Mouse (Mus musculus) lung, embryonic 15.5 days (tissue): ENCODE measurements around the gene Col5a1. TPM values are rescaled to one million over a fixed set of nuclear protein-coding genes. Genes with fewer than 3 reads are reported as not detected.

ENCODE experiments used
- ATAC-seq: fragments of 200-750 bp; cut with Nextera tagmentation; 2 replicates; pipeline ENCODE4 v1.8.0; 2017; ENCODE audit warnings: moderate number of reproducible peaks, borderline replicate concordance; ENCODE audit not compliant: low FRiP score, low TSS enrichment; ENCODE audit errors: extremely low read depth
- H3K27ac ChIP-seq: fragments of 300-500 bp; sonication (generic); 2 replicates; pipeline ENCODE4 v1.5.1; 2015; ENCODE audit warnings: moderate library complexity, mild to moderate bottlenecking, inconsistent platforms
- H3K27me3 ChIP-seq: fragments of 300-500 bp; sonication (generic); 2 replicates; pipeline ENCODE4 v1.6.1; 2015; ENCODE audit warnings: inconsistent platforms
- H3K36me3 ChIP-seq: fragments of 300-500 bp; sonication (generic); 2 replicates; pipeline ENCODE4 v1.6.1; 2015; ENCODE audit warnings: inconsistent platforms
- H3K4me1 ChIP-seq: fragments of 300-500 bp; sonication (generic); 2 replicates; pipeline ENCODE4 v1.6.1; 2015; ENCODE audit warnings: inconsistent platforms
- H3K4me2 ChIP-seq: fragments of 300-500 bp; sonication (generic); 2 replicates; pipeline ENCODE4 v1.6.1; 2015; ENCODE audit warnings: inconsistent platforms, mild to moderate bottlenecking, moderate library complexity
- H3K4me3 ChIP-seq: fragments of 300-500 bp; sonication (generic); 2 replicates; pipeline ENCODE4 v1.5.1; 2015; ENCODE audit warnings: mild to moderate bottlenecking, inconsistent platforms
- H3K9ac ChIP-seq: fragments of 300-500 bp; sonication (generic); 2 replicates; pipeline ENCODE4 v1.6.1; 2015; ENCODE audit warnings: inconsistent platforms
- H3K9me3 ChIP-seq: fragments of 300-500 bp; sonication (generic); 2 replicates; pipeline ENCODE4 v1.6.1; 2016; ENCODE audit warnings: inconsistent platforms
- WGBS: fragments of 180-500 bp; shearing (Covaris S2); methylation state at CpG from one replicate; pipeline ENCODE4 v1.1.7; 2015; 5-methylcytosine and 5-hydroxymethylcytosine counted together
- polyA plus RNA-seq: library from polyadenylated mRNA; unstranded; fragments of >200 nt; fragmentation: Nextera tagmentation; extraction: Ambion mirVana; gene quantifications from 2 replicates; pipeline ENCODE4 v1.2.1, GENCODE M21; 2015

Gene Col5a1
- polyA plus RNA-seq, 1 experiment from 2014 or later = 78.9 TPM

- Histone ChIP-seq H3K9ac (no peak overlapping the region), H3K27me3 (no peaks in the 10 kb centered on the region), H3K4me1 (peaks cover 5% of the 10 kb centered on the region; the same call in 1 of the 2 replicates), H3K27ac (no peak overlapping the region), H3K9me3 (no peaks in the 10 kb centered on the region), H3K36me3 (no peaks in the 10 kb centered on the region), H3K4me2 (no peak overlapping the region), H3K4me3 (no peak overlapping the region)
- 61% methylated on average over 2 of the region's 2 CpGs for WGBS
- no peak for ATAC-seq
These were observed 19.2 kb downstream of the Col5a1 start for GRCm38 (mm10) chr2:27905411-27905810.

GRCm38 (mm10) chr2:27910501-27910900 lies 24.3 kb downstream of the Col5a1 start:
- ATAC-seq = no peak
- WGBS = 76% methylated on average over 3 of the region's 3 CpGs

GRCm38 (mm10) chr2:27912546-27913275 lies 26.5 kb downstream of the Col5a1 start:
- 60% methylated on average over 1 of the region's 1 CpGs for WGBS
- no peak for ATAC-seq
- Histone ChIP-seq H3K4me2 (no peak overlapping the region), H3K4me3 (no peak overlapping the region), H3K36me3 (no peaks in the 10 kb centered on the region), H3K9ac (no peak overlapping the region), H3K27me3 (no peaks in the 10 kb centered on the region), H3K9me3 (no peaks in the 10 kb centered on the region), H3K4me1 (peaks cover 11% of the 10 kb centered on the region), H3K27ac (no peak overlapping the region)

More at GRCm38 (mm10) chr2:27910501-27910900, 24.3 kb downstream of the Col5a1 start:
- H3K9me3 ChIP-seq = no peaks in the 10 kb centered on the region
- no peaks in the 10 kb centered on the region for H3K36me3 ChIP-seq
- H3K27ac ChIP-seq = no peak overlapping the region
- H3K4me3 ChIP-seq = no peak overlapping the region
- no peak overlapping the region for H3K4me2 ChIP-seq
- no peaks in the 10 kb centered on the region for H3K27me3 ChIP-seq
- peaks cover 2% of the 10 kb centered on the region; the same call in 1 of the 2 replicates for H3K4me1 ChIP-seq
- H3K9ac ChIP-seq = no peak overlapping the region

GRCm38 (mm10) chr2:27915726-27916125 lies 29.5 kb downstream of the Col5a1 start:
- 0 out of 2 replicates have a peak, but pooled peaks have one; percentile 12 for ATAC-seq
- Histone ChIP-seq H3K9me3 (no peaks in the 10 kb centered on the region), H3K27ac (no peak overlapping the region), H3K4me2 (no peak overlapping the region), H3K4me1 (peaks cover 11% of the 10 kb centered on the region), H3K9ac (no peak overlapping the region), H3K36me3 (no peaks in the 10 kb centered on the region), H3K4me3 (no peak overlapping the region), H3K27me3 (no peaks in the 10 kb centered on the region)
- WGBS = 59% methylated on average over 4 of the region's 4 CpGs

GRCm38 (mm10) chr2:27916316-27916715 lies 30.1 kb downstream of the Col5a1 start:
- no peaks in the 10 kb centered on the region for H3K36me3 ChIP-seq
- ATAC-seq = no peak
- 33% methylated on average over 2 of the region's 2 CpGs for WGBS
- no peak overlapping the region for H3K4me2 ChIP-seq
- no peak overlapping the region for H3K27ac ChIP-seq
- H3K9ac ChIP-seq = no peak overlapping the region
- no peak overlapping the region for H3K4me3 ChIP-seq
- no peaks in the 10 kb centered on the region for H3K9me3 ChIP-seq
- H3K27me3 ChIP-seq = no peaks in the 10 kb centered on the region
- H3K4me1 ChIP-seq = peaks cover 11% of the 10 kb centered on the region

GRCm38 (mm10) chr2:27917177-27917576 lies 31.0 kb downstream of the Col5a1 start:
- peaks cover 11% of the 10 kb centered on the region for H3K4me1 ChIP-seq
- no peak overlapping the region for H3K4me2 ChIP-seq
- no peak overlapping the region for H3K4me3 ChIP-seq
- H3K9me3 ChIP-seq = no peaks in the 10 kb centered on the region
- 86% methylated on average over 3 of the region's 3 CpGs for WGBS
- H3K27ac ChIP-seq = no peak overlapping the region
- no peak overlapping the region for H3K9ac ChIP-seq
- no peaks in the 10 kb centered on the region for H3K27me3 ChIP-seq
- ATAC-seq = no peak
- H3K36me3 ChIP-seq = no peaks in the 10 kb centered on the region

- no peak overlapping the region for H3K27ac ChIP-seq
- no peaks in the 10 kb centered on the region for H3K36me3 ChIP-seq
- H3K4me1 ChIP-seq = peaks cover 9% of the 10 kb centered on the region
- no peak overlapping the region for H3K4me2 ChIP-seq
- no peaks in the 10 kb centered on the region for H3K27me3 ChIP-seq
- 60% methylated on average over 7 of the region's 7 CpGs for WGBS
- ATAC-seq = no peak
- no peaks in the 10 kb centered on the region for H3K9me3 ChIP-seq
- H3K9ac ChIP-seq = no peak overlapping the region
- no peak overlapping the region for H3K4me3 ChIP-seq
These were observed 31.9 kb downstream of the Col5a1 start for GRCm38 (mm10) chr2:27918106-27918505.

GRCm38 (mm10) chr2:27919309-27919850 lies 33.2 kb downstream of the Col5a1 start:
- Histone ChIP-seq H3K4me3 (no peak overlapping the region), H3K27ac (no peak overlapping the region), H3K9ac (no peak overlapping the region), H3K36me3 (no peaks in the 10 kb centered on the region), H3K4me2 (no peak overlapping the region), H3K27me3 (no peaks in the 10 kb centered on the region), H3K9me3 (no peaks in the 10 kb centered on the region), H3K4me1 (peaks cover 9% of the 10 kb centered on the region)
- ATAC-seq = no peak
- 82% methylated on average over 6 of the region's 6 CpGs for WGBS

GRCm38 (mm10) chr2:27922053-27922452 lies 35.8 kb downstream of the Col5a1 start:
- Histone ChIP-seq H3K9ac (no peak overlapping the region), H3K9me3 (no peaks in the 10 kb centered on the region), H3K27me3 (no peaks in the 10 kb centered on the region), H3K27ac (no peak overlapping the region), H3K4me2 (no peak overlapping the region), H3K4me3 (no peak overlapping the region), H3K36me3 (no peaks in the 10 kb centered on the region), H3K4me1 (no peaks in the 10 kb centered on the region; the same call in 1 of the 2 replicates)
- 87% methylated on average over 8 of the region's 8 CpGs for WGBS
- ATAC-seq = no peak

GRCm38 (mm10) chr2:27923718-27924117 lies 37.5 kb downstream of the Col5a1 start:
- Histone ChIP-seq H3K27ac (no peak overlapping the region), H3K4me3 (no peak overlapping the region), H3K27me3 (no peaks in the 10 kb centered on the region), H3K9me3 (no peaks in the 10 kb centered on the region), H3K4me2 (no peak overlapping the region), H3K4me1 (no peaks in the 10 kb centered on the region; the same call in 1 of the 2 replicates), H3K9ac (no peak overlapping the region), H3K36me3 (peaks cover 7% of the 10 kb centered on the region; the same call in 1 of the 2 replicates)
- no peak for ATAC-seq
- WGBS = 80% methylated on average over 6 of the region's 6 CpGs

GRCm38 (mm10) chr2:27924463-27924862 lies 38.2 kb downstream of the Col5a1 start:
- Histone ChIP-seq H3K9me3 (no peaks in the 10 kb centered on the region), H3K4me3 (no peak overlapping the region), H3K27me3 (no peaks in the 10 kb centered on the region), H3K4me1 (no peaks in the 10 kb centered on the region), H3K27ac (no peak overlapping the region), H3K36me3 (peaks cover 12% of the 10 kb centered on the region; the same call in 1 of the 2 replicates), H3K4me2 (no peak overlapping the region), H3K9ac (no peak overlapping the region)
- ATAC-seq = no peak
- WGBS = 77% methylated on average over 3 of the region's 3 CpGs

- no peak overlapping the region for H3K9ac ChIP-seq
- H3K9me3 ChIP-seq = no peaks in the 10 kb centered on the region
- no peak overlapping the region for H3K27ac ChIP-seq
- 41% methylated on average over 7 of the region's 7 CpGs for WGBS
- H3K27me3 ChIP-seq = no peaks in the 10 kb centered on the region
- peaks cover 14% of the 10 kb centered on the region; the same call in 1 of the 2 replicates for H3K36me3 ChIP-seq
- ATAC-seq = no peak
- no peak overlapping the region for H3K4me3 ChIP-seq
- H3K4me2 ChIP-seq = no peak overlapping the region
- H3K4me1 ChIP-seq = peaks cover 16% of the 10 kb centered on the region
These were observed 40.4 kb downstream of the Col5a1 start for GRCm38 (mm10) chr2:27926478-27927165.
